Mouse (Mus musculus) thymus, adult 18-20 months (tissue): ENCODE data around the gene Tifa.

Experiments used
- DNase-seq, 2 experiments: peaks; one replicate each; pipeline ENCODE4 v3.0.0; 2022; ENCODE audit warnings: mixed read lengths in 2 of 2

Gene Tifa

DNA sequence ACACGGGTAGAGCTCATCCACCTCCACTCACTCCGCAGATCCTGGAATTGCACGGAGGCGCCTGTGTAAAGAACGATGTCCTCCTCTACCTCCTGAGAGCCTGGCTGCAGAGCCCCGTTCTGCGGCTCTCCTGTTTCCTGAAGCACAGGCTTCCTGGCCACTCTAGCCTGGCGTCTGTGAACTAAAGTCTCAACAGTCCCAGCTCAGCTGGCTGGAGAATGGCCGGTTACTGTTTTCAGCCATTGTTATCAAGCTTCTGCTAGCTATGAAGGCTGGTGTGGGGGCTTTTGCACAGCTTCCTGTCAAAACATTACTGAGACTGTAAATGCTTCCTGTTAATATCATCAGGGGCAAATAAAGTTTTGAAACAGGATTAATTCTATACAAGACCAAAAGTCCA lies 82.0 kb downstream of the Tifa start:
- DNase-seq: no peak

DNA sequence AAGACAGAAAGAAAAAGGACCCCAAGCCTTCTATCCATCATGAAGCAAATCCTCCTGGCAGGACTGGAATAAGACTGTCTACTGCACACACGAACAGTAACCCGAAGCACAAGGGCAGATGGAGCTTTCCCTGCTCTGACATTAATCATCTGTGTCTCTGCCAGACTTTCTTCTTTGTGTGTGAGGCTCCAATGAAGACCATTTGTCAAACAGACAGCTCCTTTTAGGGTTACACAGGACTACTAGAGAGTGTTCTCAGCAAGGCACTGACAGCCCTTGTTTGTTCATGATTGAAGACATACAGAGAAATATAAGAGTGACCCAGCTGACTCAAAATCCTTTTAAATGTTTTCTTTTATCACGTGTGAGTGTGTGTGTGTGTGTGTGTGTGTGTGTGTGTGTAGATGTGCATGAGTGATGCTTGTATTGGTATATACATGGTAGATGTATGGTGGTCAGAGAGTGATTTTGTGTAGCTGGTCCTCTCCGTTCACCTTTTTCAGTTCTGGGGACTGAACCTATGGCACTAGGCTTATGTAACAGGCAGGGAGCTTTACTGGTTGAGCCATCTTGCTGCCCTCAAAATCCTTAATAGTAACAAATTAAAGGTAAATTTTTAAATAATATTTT lies 84.8 kb downstream of the Tifa start:
- no peak for DNase-seq

DNA sequence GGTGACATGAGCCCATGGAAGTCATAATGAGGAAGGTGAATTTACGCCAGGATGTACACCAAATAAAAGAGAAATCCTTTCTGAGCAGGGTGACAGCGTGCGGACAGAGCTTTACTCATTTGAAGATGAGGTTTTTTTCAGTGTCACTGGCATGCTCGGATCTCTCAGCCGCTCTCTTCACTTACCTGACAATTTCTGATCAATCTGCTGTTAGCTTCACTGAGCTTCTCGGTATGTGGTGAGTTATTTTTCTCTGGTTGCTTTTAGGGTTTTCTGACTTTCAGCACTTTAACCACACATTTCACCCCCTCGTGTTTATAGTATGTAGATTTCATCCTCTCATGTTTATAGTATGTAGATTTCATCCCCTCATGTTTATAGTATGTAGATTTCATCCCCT lies 85.5 kb downstream of the Tifa start:
- no peak for DNase-seq

DNA sequence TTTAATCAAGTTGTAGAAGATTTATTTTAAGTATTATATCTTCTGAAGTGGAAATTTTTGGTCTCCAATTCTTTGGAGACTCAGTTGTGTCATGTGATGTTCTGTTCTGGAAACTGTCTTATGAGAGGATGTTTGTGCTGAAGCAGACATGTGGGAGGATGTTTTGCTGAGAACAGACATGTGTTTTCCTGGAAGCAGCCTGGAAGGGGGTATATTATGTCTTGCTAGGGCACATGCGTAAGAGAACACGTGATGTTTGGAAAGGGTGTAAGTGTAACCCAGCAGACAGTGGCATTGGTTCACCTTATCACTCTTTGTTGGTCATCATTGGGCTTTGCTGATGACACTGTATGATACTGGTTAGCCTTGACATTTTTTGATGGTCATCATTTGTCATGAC lies 85.9 kb downstream of the Tifa start:
- no peak for DNase-seq

DNA sequence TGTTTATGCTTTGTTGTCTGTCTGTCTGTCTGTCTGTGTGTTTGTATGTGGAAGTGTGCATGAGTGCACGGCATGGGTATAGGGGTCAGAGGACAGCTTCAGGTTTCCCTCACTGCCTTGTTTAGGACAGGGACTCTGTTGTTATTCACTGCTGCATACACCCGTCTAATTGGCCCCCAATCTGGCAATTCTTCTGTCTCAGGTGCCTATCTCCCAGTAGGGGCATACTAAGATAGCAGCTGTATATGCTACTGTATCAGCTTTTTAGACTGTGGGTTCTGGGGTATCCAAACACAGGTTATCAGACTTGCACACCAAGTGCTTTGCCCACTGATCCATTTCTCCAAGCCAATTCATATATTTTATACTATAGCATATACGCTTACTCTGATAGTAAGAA lies 90.4 kb downstream of the Tifa start:
- DNase-seq: no peak

GRCm38 (mm10) chr3:127881684-127882083 lies 92.1 kb downstream of the Tifa start:
- no peak for DNase-seq
